Comparison of ENCODE assay signal across 16 mouse cellular contexts in genomic region chr2:45702511-45702910, GRCm38 (mm10).
A peak's percentile ranks its signal among the peaks of the same experiment; 100 is the strongest.
DNase-seq lines count a peak whose midpoint lies in the region; ATAC-seq and TF ChIP-seq lines count a peak whose summit lies in the region.
"Had no signal": no experiment of that assay in that cellular context is flagged by ENCODE, and none has a peak within 500 bp of the region (broad histone marks: within the 10 kb centered on the region; RNA-seq: fewer than 3 reads in every experiment).

No protein-coding gene starts in this region.

- no peak for DNase-seq in forebrain, embryonic 10.5 days (ENCODE audit: extremely low spot score, low spot score)
- no peak for DNase-seq in layer of hippocampus, adult 2 months (ENCODE audit: low spot score in 2 of 2)
- no peak for DNase-seq in layer of hippocampus, postnatal 25 days (ENCODE audit: extremely low spot score in 1 of 2, low spot score in 1 of 2)
- peak; percentile 74 for DNase-seq in 416B (ENCODE audit: low read depth)
- DNase-seq in embryo, embryonic 9.5 days (ENCODE audit: extremely low spot score), result peak; percentile 25
- no peak for DNase-seq in urinary bladder, postnatal 14 days (ENCODE audit: low spot score)
- DNase-seq in urinary bladder, postnatal 36 days (ENCODE audit: low spot score in 2 of 2), result no peak
- DNase-seq: cerebellum, postnatal 25 days; gastrocnemius, adult 2 months; lung, adult 2 months had no signal

- TF ChIP-seq CTCF in layer of hippocampus, adult 2 months (conservative IDR thresholded peaks at IDR 0.05), result no peak

- no peak for ATAC-seq in forebrain, embryonic 15.5 days (replicated peaks)
- ATAC-seq: hindbrain, postnatal 0 days; midbrain, embryonic 16.5 days had no signal

- H3K4me1 ChIP-seq in forebrain, embryonic 10.5 days, result peaks cover 5% of the 10 kb centered on the region; the same call in 1 of the 2 replicates
- no peaks in the 10 kb centered on the region for H3K4me1 ChIP-seq in forebrain, embryonic 15.5 days
- H3K4me1 ChIP-seq: heart, embryonic 12.5 days had no signal

- H3K27me3 ChIP-seq in forebrain, embryonic 10.5 days (ENCODE audit: poor library complexity, severe bottlenecking), result no peaks in the 10 kb centered on the region
- no peaks in the 10 kb centered on the region for H3K27me3 ChIP-seq in forebrain, embryonic 15.5 days
- H3K27me3 ChIP-seq: heart, embryonic 12.5 days; limb, embryonic 13.5 days had no signal

- no peak overlapping the region for H3K4me2 ChIP-seq in forebrain, embryonic 15.5 days (replicated peaks)
- H3K4me2 ChIP-seq: heart, embryonic 12.5 days; limb, embryonic 13.5 days had no signal

- H3K36me3 ChIP-seq in forebrain, embryonic 10.5 days (replicated peaks), result no peaks in the 10 kb centered on the region
- H3K36me3 ChIP-seq in forebrain, embryonic 15.5 days, result no peaks in the 10 kb centered on the region
- H3K36me3 ChIP-seq: heart, embryonic 12.5 days; limb, embryonic 13.5 days had no signal

- H3K27ac ChIP-seq in forebrain, embryonic 10.5 days, result 0 out of 2 replicates have a peak overlapping the region, but pooled peaks have one; percentile 15
- no peak overlapping the region for H3K27ac ChIP-seq in forebrain, embryonic 15.5 days (replicated peaks)
- 0 out of 2 replicates have a peak overlapping the region, but pooled peaks have one; percentile 32 for H3K27ac ChIP-seq in layer of hippocampus, adult 2 months
- H3K27ac ChIP-seq: gastrocnemius, adult 2 months; hindbrain, postnatal 0 days; limb, embryonic 13.5 days had no signal

- H3K9me3 ChIP-seq in forebrain, embryonic 10.5 days, result no peaks in the 10 kb centered on the region
- H3K9me3 ChIP-seq in forebrain, embryonic 15.5 days, result no peaks in the 10 kb centered on the region
- H3K9me3 ChIP-seq: heart, embryonic 12.5 days; limb, embryonic 13.5 days had no signal

- no peak overlapping the region for H3K4me3 ChIP-seq in forebrain, embryonic 10.5 days
- H3K4me3 ChIP-seq in forebrain, embryonic 15.5 days, result no peak overlapping the region
- no peak overlapping the region for H3K4me3 ChIP-seq in layer of hippocampus, adult 2 months
- H3K4me3 ChIP-seq: erythroblast, embryonic 14.5 days; gastrocnemius, adult 2 months; heart, embryonic 12.5 days; limb, embryonic 13.5 days had no signal

- H3K9ac ChIP-seq in forebrain, embryonic 15.5 days (replicated peaks), result no peak overlapping the region
- H3K9ac ChIP-seq: heart, embryonic 12.5 days; limb, embryonic 13.5 days had no signal

Comparison
In these comparisons a context has a peak if more than half of its experiments do, and no peak if none do; other contexts are left out.
1. DNase-seq: peak in 416B (single experiment) and embryo, embryonic 9.5 days (single experiment); none in forebrain, embryonic 10.5 days (single experiment), layer of hippocampus, adult 2 months (0 of 2), layer of hippocampus, postnatal 25 days (0 of 2), urinary bladder, postnatal 14 days (single experiment) and urinary bladder, postnatal 36 days (0 of 2).